Mouse (Mus musculus): ENCODE data around the gene Pdcd11.

Gene Pdcd11

DNA sequence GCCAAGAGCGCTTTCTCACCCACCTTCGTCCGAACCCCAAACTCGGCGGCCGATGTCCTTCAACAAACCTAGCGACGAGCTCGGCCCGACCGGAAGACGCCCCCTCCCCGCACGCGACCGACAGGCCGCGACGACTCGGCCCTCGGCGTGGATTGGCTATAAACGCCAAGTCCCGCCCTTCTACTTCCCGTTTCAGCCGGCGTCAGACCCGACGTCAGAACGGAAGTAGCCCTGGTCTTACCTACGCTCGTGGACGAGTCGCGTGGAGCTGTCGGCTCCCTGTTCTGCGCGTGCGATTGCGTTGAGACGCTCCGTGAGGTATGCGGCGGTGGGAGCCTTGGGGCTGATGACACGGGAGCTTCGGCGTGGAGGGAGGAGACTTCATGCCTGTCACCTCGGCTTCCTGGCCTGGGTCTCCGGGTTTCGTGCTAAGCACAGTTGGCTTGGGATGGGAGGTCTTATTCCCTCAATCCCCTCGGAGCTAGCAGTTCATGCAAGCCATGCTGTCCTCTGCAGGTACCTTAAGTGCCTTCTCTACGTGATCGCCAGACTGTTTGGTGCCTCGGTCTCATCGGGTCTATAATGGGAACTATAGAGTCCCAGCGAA lies at the start of gene Pdcd11, which contains the start of gene Usmg5:
Gene Pdcd11 (plus strand): TSS at position 219 of the 607 bp plus-strand sequence.
Gene Usmg5 (minus strand): TSS at position 98 of the 607 bp plus-strand sequence.
- in situ Hi-C loops (cut with MboI; ENCODE audit: low sequenced_read_pairs) = no loop called here

DNA sequence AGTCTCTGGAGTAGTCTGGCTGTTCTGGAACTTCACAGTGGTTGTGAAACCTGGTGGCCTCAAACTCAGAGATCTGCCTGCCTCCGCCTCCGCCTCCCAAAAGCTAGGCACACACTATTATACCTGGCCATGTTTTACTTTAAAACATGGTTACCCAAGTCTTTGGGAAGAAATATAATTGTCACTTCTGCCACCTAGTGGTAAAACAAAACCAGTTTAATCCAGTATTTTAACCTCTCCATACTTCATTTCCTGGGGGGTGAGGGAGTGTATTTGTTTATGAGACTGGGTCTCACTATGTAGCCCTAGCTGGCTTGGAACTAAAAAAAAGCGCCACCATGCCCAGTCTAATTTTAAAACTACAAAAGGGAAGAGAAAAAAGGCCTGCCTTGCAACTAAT lies 47.0 kb upstream of the Pdcd11 start:
- in situ Hi-C loops (cut with MboI; ENCODE audit: low sequenced_read_pairs) = no loop called here

DNA sequence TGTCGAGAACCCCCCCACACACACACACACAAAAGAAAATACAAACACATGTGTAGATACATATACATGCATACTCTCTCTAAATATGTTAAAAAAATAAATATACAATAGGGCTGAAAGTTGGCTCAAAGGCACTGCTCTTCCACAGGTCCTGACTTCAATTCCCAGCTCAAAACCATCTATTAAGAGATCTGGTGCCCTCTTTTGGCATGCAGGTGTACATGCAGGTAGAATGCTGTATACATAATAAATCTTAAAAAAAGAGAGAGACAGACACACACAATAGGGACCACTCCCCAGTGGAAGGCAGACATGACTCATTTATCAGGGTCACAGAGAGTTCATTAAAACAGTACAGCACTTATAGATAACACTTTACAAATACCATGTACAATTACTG lies 44.2 kb upstream of the Pdcd11 start:
- in situ Hi-C loops (cut with MboI; ENCODE audit: low sequenced_read_pairs) = no loop called here

DNA sequence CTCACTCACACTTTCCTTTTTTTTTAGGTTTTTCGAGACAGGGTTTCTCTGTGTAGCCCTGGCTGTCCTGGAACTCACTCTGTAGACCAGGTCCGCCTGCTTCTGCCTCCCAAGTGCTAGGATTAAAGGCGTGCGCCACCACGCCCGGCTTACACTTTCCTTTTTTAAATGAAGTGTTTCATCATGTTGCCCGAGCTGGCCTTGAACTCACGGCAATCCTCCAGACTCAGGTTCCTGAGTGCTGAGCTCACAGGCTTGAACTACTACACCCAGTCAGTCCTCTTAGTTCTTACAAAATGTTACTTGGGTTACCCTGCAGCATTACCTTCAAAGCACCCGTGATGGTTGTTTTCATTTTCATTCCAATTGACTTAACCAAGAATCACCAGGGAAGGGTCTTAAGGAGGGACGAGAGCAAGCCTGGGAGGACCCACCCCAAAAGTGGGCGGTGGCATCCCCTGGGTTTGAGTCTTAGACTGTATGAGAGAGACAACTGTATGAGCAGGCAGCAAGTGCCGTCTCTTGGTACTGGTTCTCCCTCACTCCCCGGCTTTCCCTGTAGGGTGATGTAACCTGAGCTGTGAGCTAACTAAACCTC lies 43.2 kb upstream of the Pdcd11 start:
- in situ Hi-C loops (cut with MboI; ENCODE audit: low sequenced_read_pairs) = no loop called here

DNA sequence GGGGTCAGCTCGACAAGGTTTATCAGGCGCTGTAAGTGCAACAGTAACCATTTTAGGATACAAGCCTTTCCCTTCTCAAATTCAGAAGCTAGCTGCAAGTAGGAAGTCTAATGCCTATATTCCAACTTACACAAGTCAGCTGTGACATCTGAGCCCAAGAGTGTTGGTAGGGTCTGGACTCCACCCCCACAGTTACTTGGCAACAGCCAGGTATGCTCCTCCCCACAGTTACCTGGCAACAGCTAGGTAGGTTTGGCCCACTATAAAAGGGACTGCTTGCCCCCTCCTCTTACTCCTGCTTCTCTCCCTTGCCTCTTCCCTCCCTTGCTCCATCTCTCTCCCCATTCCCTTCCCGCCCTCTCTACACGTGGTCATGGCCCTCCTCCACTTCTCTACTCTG lies 41.5 kb upstream of the Pdcd11 start:
- in situ Hi-C loops (cut with MboI; ENCODE audit: low sequenced_read_pairs) = no loop called here

DNA sequence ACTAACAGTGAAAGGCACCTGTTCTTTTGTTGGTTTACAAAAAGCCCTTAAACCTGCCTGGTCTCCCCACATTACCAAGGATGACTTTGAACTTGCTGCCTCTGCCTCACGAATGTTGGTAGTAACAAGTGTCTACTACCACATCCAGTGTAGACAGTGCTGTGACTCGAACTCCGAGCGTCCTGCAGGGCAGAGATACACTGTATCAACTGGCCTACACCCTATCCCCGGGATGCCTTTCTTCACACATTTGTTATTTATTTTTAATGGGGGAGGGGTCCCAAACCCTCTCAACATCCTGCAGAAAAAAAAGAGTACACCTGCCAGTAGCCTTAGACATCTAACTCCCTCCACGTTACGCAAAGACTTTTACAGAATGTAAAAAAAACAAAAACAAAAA lies 40.7 kb upstream of the Pdcd11 start:
- in situ Hi-C loops (cut with MboI; ENCODE audit: low sequenced_read_pairs) = no loop called here

DNA sequence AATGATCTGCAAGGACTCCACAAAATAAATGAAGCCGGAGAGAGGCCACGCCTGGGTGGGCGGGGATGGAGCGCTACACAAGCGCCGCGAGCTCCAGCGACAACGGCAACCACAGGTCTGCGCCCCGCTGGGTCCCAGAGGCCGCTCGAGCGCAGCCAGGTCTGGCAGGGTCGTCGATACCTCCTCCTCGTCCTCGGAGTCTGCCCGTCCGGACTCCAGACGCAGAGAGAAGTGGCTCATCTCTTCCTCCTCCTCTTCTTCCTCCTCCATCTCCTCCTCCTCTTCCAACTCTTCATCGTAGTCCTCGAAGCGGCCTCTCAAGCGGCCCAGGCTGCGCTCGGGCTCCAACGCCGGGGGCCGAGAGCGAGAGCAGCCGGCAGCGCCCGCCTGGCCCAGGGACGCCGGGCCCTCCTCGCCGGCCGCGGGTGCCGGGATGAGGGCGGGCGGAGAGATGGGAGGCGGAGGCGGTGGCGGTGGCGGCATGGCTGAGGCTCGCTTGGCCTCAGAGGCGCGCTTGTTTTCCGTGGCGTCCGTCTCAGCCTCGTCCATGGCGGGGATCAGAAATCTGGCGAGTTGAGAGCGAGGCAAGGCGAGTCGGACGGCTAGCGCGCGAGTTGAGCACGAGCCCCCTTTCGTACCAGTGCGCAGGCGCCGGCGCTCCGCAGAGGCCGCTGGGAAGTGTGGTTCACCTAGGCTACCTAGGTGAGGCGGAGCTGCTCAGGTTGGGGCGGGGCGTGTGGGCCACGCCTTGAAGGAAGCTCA lies 40.1 kb upstream of the Pdcd11 start, which contains the start of gene Pcgf6:
Gene Pcgf6 (minus strand): TSS at position 636 of the 762 bp plus-strand sequence.
- in situ Hi-C loops (cut with MboI; ENCODE audit: low sequenced_read_pairs) = no loop called here

DNA sequence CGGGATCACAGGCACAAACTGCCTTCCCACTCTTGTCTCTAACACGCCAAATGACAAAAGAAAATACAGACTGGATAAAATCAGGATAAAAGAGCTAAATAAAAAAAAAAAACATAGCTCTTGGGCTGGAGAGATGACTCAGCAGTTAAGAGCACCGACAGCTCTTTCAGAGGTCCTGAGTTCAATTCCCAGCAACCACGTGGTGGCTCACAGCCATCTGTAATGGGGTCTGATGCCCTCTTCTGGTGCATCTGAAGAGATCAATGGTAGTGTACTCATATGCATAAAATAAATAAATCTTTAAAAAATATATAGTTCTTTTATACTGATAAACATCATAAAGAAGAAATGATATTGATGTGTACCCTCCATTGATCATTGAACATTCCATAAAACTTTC lies 37.6 kb upstream of the Pdcd11 start:
- in situ Hi-C loops (cut with MboI; ENCODE audit: low sequenced_read_pairs) = no loop called here

DNA sequence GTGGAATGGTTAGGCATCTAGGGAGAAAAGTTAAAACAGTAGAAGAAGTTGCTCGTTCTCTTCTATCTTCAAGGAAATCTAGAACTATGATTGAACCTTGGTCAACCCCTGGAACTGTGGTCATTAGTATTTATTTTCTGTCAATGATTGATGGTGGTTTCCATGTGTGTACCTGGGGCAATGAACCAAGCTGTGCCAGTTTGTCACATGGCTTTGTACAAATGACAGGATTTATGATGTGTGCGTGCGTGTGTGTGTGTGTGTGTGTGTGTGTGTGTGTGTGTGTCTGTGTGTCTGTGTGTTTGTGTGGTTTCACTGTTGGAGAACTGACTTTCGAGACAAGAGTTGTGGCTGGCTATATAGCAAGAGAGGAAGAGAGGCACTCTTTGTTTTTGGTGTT lies 37.1 kb upstream of the Pdcd11 start:
- in situ Hi-C loops (cut with MboI; ENCODE audit: low sequenced_read_pairs) = no loop called here

DNA sequence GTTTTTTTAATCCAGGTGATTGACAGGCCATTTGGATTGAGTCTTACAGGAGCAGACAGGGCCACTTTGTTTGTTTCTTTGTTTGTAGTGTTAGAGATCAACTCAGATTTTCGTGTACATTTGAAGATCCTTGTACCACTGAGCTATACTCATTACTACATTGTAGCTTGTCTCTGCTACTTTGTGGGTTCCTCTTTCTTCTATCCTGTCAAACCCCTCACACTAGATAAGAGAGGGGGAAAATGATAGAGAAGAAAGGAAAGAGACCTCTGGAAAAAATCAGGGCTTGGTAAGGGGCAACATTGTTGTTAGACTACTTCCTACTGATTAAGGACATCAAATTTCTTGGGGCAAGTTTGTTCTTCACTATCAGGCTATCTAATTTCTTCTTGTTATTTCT lies 32.9 kb upstream of the Pdcd11 start:
- in situ Hi-C loops (cut with MboI; ENCODE audit: low sequenced_read_pairs) = no loop called here

DNA sequence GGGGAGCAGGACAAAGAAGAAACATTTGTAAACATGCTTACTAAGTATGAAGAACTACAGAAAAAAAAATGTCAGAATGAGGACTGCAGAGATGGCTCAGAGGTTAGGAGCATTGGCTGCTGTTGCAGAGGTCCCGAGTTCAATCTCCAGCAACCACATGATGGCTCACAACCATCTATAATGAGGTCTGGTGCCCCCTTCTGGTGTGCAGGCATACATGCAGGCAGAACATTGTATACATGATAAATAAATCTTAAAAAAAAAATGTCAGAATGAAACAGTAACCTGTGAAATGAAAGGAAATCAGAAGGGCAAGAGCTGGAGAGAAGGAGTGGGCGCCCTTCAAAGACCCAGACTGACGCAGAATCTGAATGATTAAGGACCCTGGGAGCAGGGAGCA lies 24.7 kb upstream of the Pdcd11 start:
- in situ Hi-C loops (cut with MboI; ENCODE audit: low sequenced_read_pairs) = no loop called here

DNA sequence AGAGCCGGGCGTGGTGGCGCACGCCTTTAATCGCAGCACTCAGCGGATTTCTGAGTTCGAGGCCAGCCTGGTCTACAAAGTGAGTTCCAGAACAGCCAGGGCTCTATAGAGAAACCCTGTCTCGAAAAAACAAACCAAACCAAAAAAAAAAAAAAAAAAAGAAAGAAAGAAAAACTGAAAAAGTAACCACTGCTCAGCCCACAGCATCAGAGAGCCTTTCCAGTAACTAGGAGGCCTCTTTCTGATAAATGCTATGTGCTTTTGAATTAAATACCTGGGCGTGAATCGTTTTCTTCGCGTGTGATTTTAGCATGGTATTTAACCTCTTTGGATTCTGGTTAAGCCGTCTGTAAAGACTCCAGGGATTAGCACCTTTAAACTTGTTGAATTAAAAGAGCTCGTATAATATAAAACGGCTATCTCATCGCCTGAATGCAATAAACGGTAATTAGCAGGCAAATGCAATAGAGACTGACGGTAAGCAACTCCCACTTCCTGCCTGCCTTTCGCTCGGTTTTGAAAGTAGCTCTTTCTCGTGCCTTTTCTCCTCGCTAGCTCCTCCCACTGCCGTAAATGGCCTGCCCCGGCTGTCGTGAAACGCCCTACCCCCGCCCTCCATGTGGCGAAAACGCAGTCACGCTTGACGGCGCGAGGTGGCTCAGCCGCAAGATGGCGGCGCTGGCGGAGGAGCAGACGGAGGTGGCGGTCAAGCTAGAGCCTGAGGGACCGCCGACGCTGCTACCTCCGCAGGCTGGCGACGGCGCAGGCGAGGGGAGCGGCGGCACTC lies 23.3 kb upstream of the Pdcd11 start, which contains the start of gene Taf5:
Gene Taf5 (plus strand): TSS at position 651 of the 787 bp plus-strand sequence.
- in situ Hi-C loops (cut with MboI; ENCODE audit: low sequenced_read_pairs) = no loop called here

DNA sequence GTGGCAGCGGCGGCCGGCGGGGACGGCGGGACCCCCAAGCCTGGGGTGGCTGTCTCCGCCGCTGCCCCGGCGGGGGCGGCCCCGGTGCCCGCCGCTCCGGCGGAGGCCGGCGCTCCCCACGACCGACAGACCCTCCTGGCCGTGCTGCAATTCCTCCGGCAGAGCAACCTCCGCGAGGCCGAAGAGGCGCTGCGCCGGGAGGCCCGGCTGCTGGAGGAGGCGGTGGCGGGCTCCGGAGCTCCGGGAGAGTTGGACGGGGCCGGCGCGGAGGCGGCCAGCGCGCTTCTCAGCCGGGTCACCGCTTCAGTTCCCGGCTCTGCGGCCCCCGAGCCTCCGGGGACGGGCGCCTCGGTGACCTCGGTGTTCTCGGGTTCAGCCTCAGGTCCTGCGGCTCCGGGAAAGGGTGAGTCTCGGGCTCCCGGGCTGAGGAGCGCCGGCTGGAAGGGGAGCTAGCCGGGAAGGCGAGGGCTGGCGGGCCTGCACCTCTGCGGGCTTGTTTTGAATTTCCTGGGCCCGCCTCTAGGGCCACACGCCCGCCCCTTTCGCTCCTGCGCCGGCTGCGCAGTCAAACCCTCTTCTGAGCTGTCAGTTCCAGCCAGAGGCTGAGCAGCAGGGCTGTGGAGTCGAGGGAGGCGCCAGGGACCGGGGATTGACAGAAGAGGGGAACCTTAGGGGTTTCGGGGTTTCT lies 22.5 kb upstream of the Pdcd11 start:
- in situ Hi-C loops (cut with MboI; ENCODE audit: low sequenced_read_pairs) = no loop called here

DNA sequence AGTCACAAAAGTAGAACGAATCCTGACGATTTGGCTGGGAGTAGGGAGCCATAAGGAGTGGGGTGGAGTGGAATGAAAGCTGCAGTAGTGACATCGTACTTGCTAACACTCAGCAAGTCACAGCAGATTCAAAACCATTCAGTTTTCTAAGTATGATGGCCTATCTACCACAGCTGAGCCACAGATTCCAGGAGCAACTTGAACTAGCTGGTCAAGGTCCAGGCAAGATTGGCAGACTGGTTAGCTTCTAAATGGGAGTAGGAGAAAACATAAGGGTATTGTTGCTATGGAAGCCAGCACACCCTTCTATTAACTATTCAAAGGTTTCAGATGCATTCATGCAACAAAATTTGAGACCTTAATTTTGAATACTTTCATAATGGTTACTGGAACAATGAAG lies 2.3 kb upstream of the Pdcd11 start:
- in situ Hi-C loops (cut with MboI; ENCODE audit: low sequenced_read_pairs) = no loop called here

DNA sequence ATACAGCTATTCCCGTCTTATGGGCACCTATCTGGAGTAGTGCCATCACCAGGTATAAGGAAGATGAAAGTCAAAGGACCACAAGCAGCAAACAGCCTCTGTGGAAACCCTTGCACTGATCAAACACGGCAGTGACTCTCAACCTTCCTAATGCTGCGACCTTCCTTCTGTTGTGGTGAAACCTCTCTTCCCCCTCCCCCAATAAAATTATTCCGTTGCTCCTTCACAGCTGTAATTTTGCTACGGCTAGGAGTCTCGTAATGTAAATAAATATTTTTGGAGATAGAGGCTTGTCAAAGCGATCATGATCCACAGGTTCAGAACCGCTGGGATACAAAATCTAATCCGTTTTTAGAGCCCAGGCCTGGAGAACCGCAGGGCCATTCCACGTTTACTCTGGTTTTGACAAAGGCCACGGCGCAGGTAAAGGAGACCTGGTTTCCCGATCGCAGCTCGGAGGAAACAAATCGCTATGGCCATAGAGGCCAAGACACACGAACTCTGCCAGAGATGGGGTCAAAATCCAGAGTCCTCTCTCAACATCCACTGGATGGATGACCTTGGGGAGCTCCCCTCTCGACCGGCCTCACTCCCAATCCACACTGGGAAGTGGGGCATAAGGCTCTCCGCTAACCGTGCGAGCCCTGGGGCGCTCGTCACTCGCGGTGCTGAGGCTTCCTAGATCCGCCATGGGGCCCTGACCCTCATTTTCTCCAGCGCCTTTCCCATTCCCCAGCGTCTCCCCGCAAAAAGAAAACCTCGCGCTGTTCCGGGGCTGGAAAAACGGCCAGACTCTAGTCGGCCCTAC lies 646 bp upstream of the Pdcd11 start:
- in situ Hi-C loops (cut with MboI; ENCODE audit: low sequenced_read_pairs) = no loop called here

DNA sequence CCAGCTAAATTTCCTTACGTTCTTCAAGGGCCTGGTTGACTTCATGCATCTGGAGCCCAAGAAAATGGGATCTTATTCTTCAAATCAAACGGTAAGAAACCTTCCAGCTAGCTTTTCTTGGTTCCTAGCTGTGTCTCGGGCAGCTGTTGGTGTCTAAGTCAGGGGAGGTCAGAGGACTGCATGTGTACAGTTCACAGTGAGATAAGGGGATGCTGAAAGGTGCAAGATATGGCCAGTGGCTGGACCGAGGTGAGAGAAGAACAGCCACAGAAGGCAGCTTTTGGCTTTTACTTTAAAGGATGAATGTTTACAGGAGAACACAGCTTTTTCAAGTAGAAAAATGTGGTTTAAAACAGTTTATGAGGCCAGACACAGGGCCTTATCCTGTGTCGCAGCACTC lies 10.5 kb downstream of the Pdcd11 start:
- in situ Hi-C loops (cut with MboI; ENCODE audit: low sequenced_read_pairs) = no loop called here

DNA sequence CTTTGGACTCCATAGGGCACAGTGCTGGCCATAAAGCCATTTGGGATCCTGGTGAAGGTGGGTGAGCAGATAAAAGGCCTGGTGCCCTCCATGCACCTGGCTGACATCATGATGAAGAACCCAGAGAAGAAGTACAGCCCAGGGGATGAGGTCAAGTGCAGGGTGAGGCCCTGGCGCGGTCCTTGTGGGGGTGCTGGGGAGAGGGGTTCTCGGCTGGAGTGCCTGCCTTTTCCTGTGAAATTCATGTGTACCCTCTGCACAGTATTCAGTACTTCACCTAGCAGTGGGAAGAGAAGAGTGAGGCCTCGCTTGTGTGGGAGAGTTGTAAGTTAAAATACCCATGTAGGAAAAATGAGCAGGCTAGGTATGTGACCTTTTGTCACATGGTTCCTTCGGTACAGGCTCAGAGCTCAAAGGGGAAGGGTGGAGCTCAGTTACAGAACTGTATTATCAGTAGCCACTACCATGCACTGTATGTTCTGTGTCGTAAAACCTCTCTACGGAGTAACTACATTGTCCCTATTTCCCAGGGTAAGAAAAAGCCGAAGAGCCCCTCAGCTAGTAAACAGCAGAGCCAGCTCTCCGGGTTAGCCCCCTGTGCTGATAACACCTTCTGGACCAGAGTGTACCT lies 14.2 kb downstream of the Pdcd11 start:
- in situ Hi-C loops (cut with MboI; ENCODE audit: low sequenced_read_pairs) = no loop called here

DNA sequence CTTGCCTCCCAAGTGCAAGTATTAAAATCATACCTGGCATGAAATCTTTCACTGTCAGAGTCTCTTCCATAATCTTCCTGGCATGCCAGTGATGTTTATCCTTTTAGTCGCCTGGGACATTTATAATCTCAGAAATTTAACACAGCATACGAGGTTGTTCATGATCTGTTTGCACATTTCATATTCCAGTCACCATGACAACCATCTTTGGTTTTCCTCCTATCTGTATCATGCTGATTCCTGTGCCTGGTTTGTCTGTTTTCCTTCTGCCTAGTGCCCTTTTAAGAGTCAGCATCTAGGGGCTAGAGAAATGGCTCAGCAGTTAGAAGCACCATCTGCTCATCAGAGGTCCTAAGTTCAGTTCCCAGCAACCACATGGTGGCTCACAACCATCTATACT lies 28.1 kb downstream of the Pdcd11 start:
- in situ Hi-C loops (cut with MboI; ENCODE audit: low sequenced_read_pairs) = no loop called here

DNA sequence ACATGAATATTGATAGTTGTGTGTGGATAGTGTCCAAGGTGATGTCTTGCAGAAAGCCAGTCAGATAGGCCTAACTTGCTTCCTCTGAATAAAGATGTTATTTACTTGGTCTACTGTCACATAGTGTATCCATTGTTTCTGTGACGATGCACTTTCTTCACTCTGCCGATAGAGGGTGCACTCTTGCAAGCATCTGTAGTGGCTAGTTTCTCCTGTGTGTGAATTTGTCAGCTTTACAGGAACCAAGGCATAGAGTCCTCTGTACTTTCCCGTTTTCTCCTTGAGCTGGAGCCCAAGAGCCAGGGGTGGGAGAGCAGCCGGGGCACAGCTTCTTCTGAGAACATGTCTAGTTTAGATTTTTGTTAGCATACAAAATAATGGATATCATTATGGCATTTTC lies 30.5 kb downstream of the Pdcd11 start:
- in situ Hi-C loops (cut with MboI; ENCODE audit: low sequenced_read_pairs) = no loop called here
